Mouse (Mus musculus): ENCODE measurements at regions not wholly inside any gene's neighbourhood (a gene's known extent, or its start where the extent isn't known, plus 50 kb on each side); places are given as distances from the start of the nearest gene placed in this dataset.
A peak's percentile ranks its signal among the peaks of the same experiment; 100 is the strongest.

DNA sequence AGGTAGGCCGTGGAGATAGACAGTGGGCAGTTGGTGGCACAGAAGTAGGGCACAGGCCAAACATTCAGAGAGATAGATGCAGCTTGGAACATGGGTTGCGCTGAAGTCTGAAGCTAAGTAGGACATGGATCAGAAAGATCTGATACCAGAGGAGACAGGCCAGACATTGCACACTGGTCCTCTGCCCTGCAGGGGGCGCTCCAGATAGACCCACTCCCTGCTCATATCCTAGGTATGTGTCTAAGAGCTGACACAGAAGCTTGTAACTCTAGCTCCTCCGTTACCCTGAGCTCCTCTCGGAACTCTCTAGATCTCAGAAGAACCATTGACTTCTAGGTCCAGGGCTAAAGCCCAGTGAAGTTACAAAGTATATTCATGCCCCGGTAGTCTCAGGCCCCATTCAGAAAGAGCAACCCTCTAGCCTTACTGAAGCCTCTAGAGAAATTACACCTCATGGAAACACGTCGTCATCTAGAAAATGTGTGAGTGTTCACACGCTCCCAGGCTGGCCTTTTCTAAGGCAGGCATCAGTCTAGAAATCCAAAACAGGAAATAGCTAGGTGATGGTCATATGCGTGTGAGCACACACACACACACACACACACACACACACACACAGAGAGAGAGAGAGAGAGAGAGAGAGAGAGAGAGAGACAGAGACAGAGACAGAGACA, 87.8 kb upstream of the Tank start:
- Histone ChIP-seq H3K4me2 (no peak overlapping the region), H3K9me3 (replicated peaks) (no peaks in the 10 kb centered on the region), H3K27ac (replicated peaks) (no peak overlapping the region), H3K9ac (replicated peaks) (no peak overlapping the region), H3K27me3 (replicated peaks) (no peaks in the 10 kb centered on the region), H3K36me3 (no peaks in the 10 kb centered on the region), H3K4me1 (peaks cover 5% of the 10 kb centered on the region), H3K4me3 (replicated peaks) (no peak overlapping the region)
- ATAC-seq (ENCODE audit: low FRiP score), result no peak
- WGBS, result 87% methylated on average over 10 of the region's 10 CpGs

DNA sequence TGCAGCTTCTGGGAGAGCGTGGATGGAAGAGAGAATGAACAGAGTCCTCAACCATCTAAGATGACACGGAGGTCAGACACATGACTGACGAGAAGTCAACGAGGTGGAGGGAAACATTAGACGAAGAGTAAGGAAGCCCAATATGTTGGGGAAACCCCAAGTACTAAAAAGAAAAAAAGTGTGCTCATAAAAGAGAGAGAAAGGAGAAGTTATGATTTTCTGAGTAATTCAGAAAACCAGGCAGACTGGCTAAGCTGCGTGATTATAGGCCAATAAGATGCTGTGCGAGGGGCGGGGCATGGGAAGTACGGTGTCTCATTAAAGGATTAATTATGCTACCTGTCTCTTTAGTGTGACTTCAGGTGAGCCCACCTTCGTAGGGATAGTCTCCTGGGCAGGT, 88.6 kb upstream of the Tank start:
- Histone ChIP-seq H3K27me3 (replicated peaks) (no peaks in the 10 kb centered on the region), H3K9me3 (replicated peaks) (no peaks in the 10 kb centered on the region), H3K4me2 (no peak overlapping the region), H3K36me3 (no peaks in the 10 kb centered on the region), H3K4me3 (replicated peaks) (no peak overlapping the region), H3K4me1 (peaks cover 5% of the 10 kb centered on the region), H3K9ac (replicated peaks) (no peak overlapping the region), H3K27ac (replicated peaks) (no peak overlapping the region)
- no peak for ATAC-seq (ENCODE audit: low FRiP score)
- WGBS, result 93% methylated on average over 10 of the region's 10 CpGs

DNA sequence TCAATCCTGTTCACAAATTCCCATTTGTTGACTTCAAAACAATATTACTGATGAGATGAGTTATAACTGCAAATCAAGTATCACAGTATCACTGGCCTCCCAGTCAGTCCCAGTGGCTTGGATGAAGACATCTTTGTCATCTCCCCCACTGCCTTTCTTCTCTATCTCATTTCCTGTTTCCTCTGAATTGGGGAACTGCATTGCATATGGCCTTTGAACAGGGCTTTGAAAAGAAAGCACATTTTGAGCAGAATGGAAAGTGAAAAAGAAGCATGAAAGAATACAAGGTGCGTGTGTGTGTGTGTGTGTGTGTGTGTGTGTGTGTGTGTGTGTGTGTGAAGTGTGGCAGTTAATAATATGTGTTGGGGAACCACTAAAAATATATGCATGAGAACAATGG, 94.6 kb upstream of the Tank start:
- Histone ChIP-seq H3K9me3 (replicated peaks) (no peaks in the 10 kb centered on the region), H3K4me2 (no peak overlapping the region), H3K27ac (replicated peaks) (no peak overlapping the region), H3K4me1 (no peaks in the 10 kb centered on the region), H3K27me3 (replicated peaks) (no peaks in the 10 kb centered on the region), H3K9ac (replicated peaks) (no peak overlapping the region), H3K4me3 (replicated peaks) (no peak overlapping the region), H3K36me3 (no peaks in the 10 kb centered on the region)
- no peak for ATAC-seq (ENCODE audit: low FRiP score)
- 67% methylated on average over 1 of the region's 1 CpGs for WGBS

- ATAC-seq (ENCODE audit: low FRiP score), result no peak
- no peaks in the 10 kb centered on the region for H3K36me3 ChIP-seq
- H3K4me3 ChIP-seq (replicated peaks), result no peak overlapping the region
- H3K27ac ChIP-seq (replicated peaks), result no peak overlapping the region
- H3K9me3 ChIP-seq (replicated peaks), result no peaks in the 10 kb centered on the region
- H3K4me1 ChIP-seq, result no peaks in the 10 kb centered on the region
- WGBS, result 87% methylated on average over 4 of the region's 4 CpGs
- no peak overlapping the region for H3K4me2 ChIP-seq
- H3K9ac ChIP-seq (replicated peaks), result no peak overlapping the region
- H3K27me3 ChIP-seq (replicated peaks), result no peaks in the 10 kb centered on the region
These were observed 101.7 kb upstream of the Tank start for GRCm38 (mm10) chr2:61476648-61477047.

DNA sequence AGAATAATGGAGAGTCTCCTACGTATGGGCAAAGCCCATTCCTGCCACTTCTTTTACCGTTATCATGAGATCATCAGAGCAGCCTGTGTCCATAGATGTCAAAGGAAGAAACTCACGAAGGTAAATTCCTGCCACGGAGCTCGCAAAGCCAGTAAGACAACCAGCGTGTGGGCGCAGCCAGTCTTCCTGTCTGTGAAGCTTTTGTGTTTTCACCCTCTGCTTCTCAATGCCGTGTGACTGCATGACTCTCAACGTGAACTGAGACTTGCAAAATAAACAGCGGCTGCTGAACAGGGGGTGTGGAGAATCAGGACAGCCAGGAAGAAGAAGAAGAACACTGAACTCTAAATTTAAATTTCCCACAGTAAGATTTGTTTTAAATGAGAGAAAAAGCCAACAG, 103.8 kb upstream of the Tank start:
- ATAC-seq (ENCODE audit: low FRiP score), result no peak
- H3K4me3 ChIP-seq (replicated peaks), result no peak overlapping the region
- H3K27me3 ChIP-seq (replicated peaks), result no peaks in the 10 kb centered on the region
- no peaks in the 10 kb centered on the region for H3K36me3 ChIP-seq
- H3K27ac ChIP-seq (replicated peaks), result no peak overlapping the region
- H3K4me1 ChIP-seq, result no peaks in the 10 kb centered on the region
- 74% methylated on average over 10 of the region's 10 CpGs for whole genome bisulfite sequencing
- H3K9me3 ChIP-seq (replicated peaks), result no peaks in the 10 kb centered on the region
- H3K4me2 ChIP-seq, result no peak overlapping the region
- no peak overlapping the region for H3K9ac ChIP-seq (replicated peaks)

DNA sequence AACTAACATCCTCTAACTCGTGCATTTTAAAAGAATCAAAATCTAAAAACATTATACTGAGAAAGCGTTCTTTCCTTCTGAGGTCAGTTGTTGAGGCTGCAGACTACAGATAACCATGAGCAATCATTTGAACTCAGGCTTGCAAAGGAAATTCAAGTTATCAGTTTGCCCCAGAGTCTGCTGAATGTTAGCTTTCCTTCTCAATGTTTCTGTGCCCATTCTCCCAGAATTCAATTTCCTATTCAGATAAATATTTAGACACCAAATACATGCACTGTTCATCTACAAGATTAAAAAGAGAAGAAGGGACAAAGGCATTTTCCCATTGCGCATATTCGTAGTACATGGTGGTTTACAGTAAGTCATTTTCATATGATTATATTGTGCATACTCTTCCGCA, 107.9 kb upstream of the Tank start:
- no peaks in the 10 kb centered on the region for H3K9me3 ChIP-seq (replicated peaks)
- no peaks in the 10 kb centered on the region for H3K4me1 ChIP-seq
- H3K27me3 ChIP-seq (replicated peaks), result no peaks in the 10 kb centered on the region
- H3K4me2 ChIP-seq, result no peak overlapping the region
- 92% methylated on average over 5 of the region's 5 CpGs for WGBS
- H3K27ac ChIP-seq (replicated peaks), result no peak overlapping the region
- H3K9ac ChIP-seq (replicated peaks), result no peak overlapping the region
- no peak for ATAC-seq (ENCODE audit: low FRiP score)
- H3K4me3 ChIP-seq (replicated peaks), result no peak overlapping the region
- H3K36me3 ChIP-seq, result no peaks in the 10 kb centered on the region

DNA sequence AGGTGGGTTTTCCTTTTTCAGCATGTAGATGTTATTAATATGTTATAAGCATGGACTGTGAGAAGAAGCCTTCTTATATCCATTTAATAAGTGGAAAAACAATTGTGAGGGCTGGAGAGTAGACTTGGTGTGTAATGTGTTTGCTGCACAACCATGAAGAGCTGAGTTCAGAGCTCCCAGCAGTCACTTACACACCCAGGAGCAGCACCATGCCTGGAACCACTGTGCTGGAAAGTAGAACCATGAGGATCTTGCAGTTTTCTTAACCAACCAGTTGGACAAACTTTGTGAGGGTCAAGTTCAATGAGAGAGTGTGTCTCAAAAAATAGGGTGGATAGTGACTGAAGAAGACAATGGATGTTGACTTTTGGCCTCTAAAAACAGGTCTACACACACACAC, 108.3 kb upstream of the Tank start:
- no peaks in the 10 kb centered on the region for H3K36me3 ChIP-seq
- H3K4me3 ChIP-seq (replicated peaks), result no peak overlapping the region
- ATAC-seq (ENCODE audit: low FRiP score), result no peak
- no peaks in the 10 kb centered on the region for H3K4me1 ChIP-seq
- H3K27ac ChIP-seq (replicated peaks), result no peak overlapping the region
- H3K27me3 ChIP-seq (replicated peaks), result no peaks in the 10 kb centered on the region
- no peak overlapping the region for H3K9ac ChIP-seq (replicated peaks)
- H3K9me3 ChIP-seq (replicated peaks), result no peaks in the 10 kb centered on the region
- H3K4me2 ChIP-seq, result no peak overlapping the region

GRCm38 (mm10) chr2:61455902-61456301, 122.5 kb upstream of the Tank start:
- WGBS, result 24% methylated on average over 5 of the region's 5 CpGs
- peaks cover 10% of the 10 kb centered on the region for H3K4me1 ChIP-seq
- H3K4me2 ChIP-seq, result no peak overlapping the region
- no peak for ATAC-seq (ENCODE audit: low FRiP score)
- no peak overlapping the region for H3K9ac ChIP-seq (replicated peaks)
- no peaks in the 10 kb centered on the region for H3K27me3 ChIP-seq (replicated peaks)
- no peaks in the 10 kb centered on the region for H3K36me3 ChIP-seq
- H3K9me3 ChIP-seq (replicated peaks), result no peaks in the 10 kb centered on the region
- H3K27ac ChIP-seq (replicated peaks), result no peak overlapping the region
- no peak overlapping the region for H3K4me3 ChIP-seq (replicated peaks)

GRCm38 (mm10) chr2:61454729-61455128, 123.7 kb upstream of the Tank start:
- Histone ChIP-seq H3K27me3 (replicated peaks) (no peaks in the 10 kb centered on the region), H3K27ac (replicated peaks) (peak overlapping the region; percentile 78; the same call in 1 of the 2 replicates), H3K9ac (replicated peaks) (no peak overlapping the region; the same call in 1 of the 2 replicates), H3K36me3 (no peaks in the 10 kb centered on the region), H3K9me3 (replicated peaks) (no peaks in the 10 kb centered on the region), H3K4me2 (peak overlapping the region; percentile 55), H3K4me1 (peaks cover 10% of the 10 kb centered on the region), H3K4me3 (replicated peaks) (peak overlapping the region; percentile 39; the same call in 1 of the 2 replicates)
- peak; percentile 43; the same call in 1 of the 2 replicates for ATAC-seq (ENCODE audit: low FRiP score)
- 19% methylated on average over 9 of the region's 9 CpGs for WGBS

DNA sequence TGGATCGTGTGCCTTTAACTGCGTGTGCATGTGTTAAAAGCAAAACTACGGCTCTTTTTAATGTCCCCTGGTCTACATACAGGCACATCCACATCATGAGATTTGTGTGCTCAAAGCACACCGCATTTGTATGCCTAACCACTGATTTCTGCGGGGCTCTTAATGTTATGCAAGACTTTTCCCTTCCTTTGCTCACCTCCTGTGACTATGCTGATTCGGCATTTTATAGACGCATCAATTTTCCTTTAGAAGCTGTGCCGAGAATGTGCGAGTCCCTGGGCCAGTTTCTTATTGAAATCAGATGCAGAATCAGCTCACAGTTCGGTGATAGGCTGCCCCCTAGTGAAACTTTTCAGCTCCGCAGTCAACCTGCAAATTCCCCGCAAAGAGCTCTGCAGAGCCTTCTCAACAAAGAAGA, 124.1 kb upstream of the Tank start:
- peak overlapping the region; percentile 78 for H3K27ac ChIP-seq (replicated peaks)
- 2% methylated on average over 12 of the region's 12 CpGs for WGBS

GRCm38 (mm10) chr2:61453490-61454281, 124.7 kb upstream of the Tank start:
- peak overlapping the region; percentile 39 for H3K4me3 ChIP-seq (replicated peaks)
- H3K27me3 ChIP-seq (replicated peaks), result no peaks in the 10 kb centered on the region
- H3K27ac ChIP-seq (replicated peaks), result peak overlapping the region; percentile 78
- no peaks in the 10 kb centered on the region for H3K36me3 ChIP-seq
- peaks cover 10% of the 10 kb centered on the region for H3K4me1 ChIP-seq
- no peaks in the 10 kb centered on the region for H3K9me3 ChIP-seq (replicated peaks)
- peak; percentile 56 for ATAC-seq (ENCODE audit: low FRiP score)
- peak overlapping the region; percentile 55 for H3K4me2 ChIP-seq
- H3K9ac ChIP-seq (replicated peaks), result no peak overlapping the region
- WGBS, result 33% methylated on average over 14 of the region's 14 CpGs

More for the DNA sequence above, 124.1 kb upstream of the Tank start:
- ATAC-seq (ENCODE audit: low FRiP score), result peak; percentile 87
- peak overlapping the region; percentile 55 for H3K4me2 ChIP-seq
- H3K4me1 ChIP-seq, result peaks cover 10% of the 10 kb centered on the region
- H3K4me3 ChIP-seq (replicated peaks), result peak overlapping the region; percentile 39
- no peaks in the 10 kb centered on the region for H3K9me3 ChIP-seq (replicated peaks)
- H3K9ac ChIP-seq (replicated peaks), result no peak overlapping the region; the same call in 1 of the 2 replicates
- no peaks in the 10 kb centered on the region for H3K27me3 ChIP-seq (replicated peaks)
- H3K36me3 ChIP-seq, result no peaks in the 10 kb centered on the region

DNA sequence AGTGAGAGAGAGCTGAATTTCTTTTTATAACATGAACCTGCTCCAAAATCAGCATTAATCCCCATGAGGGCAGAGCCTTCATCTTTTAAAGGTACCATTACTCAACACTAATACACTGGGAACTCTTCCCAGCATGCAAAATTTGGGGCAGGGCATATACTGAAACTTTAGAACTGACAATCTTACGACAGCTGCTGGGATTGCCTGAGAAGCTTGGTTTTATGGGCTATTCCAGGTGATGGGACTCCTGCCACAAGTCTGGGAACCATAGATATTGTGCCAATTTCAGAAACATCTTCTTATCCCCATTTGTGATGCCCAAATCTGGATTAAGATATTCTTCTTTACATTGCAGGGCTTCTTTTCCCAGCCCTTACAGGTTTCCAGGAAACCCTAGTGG, 125.8 kb upstream of the Tank start:
- H3K4me3 ChIP-seq (replicated peaks), result no peak overlapping the region
- no peak for ATAC-seq (ENCODE audit: low FRiP score)

More for the DNA sequence above, 125.8 kb upstream of the Tank start:
- no peak overlapping the region for H3K9ac ChIP-seq (replicated peaks)
- no peaks in the 10 kb centered on the region for H3K36me3 ChIP-seq
- no peak overlapping the region for H3K27ac ChIP-seq (replicated peaks)
- H3K4me1 ChIP-seq, result peaks cover 10% of the 10 kb centered on the region
- no peaks in the 10 kb centered on the region for H3K9me3 ChIP-seq (replicated peaks)
- 81% methylated on average over 1 of the region's 1 CpGs for WGBS
- H3K27me3 ChIP-seq (replicated peaks), result no peaks in the 10 kb centered on the region
- no peak overlapping the region for H3K4me2 ChIP-seq
